Mouse (Mus musculus): ENCODE measurements around the gene Ephx1.
"Not testable (repeated sequence)": the region's sequence is repeated elsewhere in the genome, so short reads cannot be mapped to it uniquely, and the experiment has no call there.

Gene Ephx1

DNA sequence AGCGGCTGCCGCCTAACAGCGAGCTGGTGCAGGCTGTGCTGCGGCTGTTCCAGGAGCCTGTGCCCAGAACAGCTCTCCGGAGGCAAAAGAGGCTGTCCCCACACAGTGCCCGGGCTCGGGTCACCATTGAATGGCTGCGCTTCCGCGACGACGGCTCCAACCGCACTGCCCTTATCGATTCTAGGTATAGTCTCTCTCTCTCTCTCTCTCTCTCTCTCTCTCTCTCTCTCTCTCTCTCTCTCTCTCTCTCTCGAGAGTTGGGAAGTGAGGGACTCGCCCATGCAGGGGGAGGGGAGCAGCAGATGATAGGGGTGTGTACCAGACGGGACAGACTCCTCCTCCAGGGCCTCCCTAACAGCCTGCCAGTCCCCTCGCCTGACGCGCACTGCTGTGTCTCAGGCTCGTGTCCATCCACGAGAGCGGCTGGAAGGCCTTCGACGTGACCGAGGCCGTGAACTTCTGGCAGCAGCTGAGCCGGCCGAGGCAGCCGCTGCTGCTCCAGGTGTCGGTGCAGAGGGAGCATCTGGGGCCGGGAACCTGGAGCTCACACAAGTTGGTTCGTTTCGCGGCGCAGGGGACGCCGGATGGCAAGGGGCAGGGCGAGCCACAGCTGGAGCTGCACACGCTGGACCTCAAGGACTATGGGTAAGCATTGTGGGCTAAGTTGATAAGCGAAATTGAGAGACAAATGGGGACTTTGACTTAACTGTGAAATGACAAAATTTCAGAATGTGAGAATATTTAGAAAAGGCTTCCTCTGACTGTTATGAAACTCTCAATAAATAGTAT is 83.9 kb downstream of the Ephx1 start:
- DNase-seq (ENCODE audit: low spot score), result not testable (repeated sequence)

GRCm38 (mm10) chr1:180934467-180935419 is 86.0 kb downstream of the Ephx1 start, which contains the start of gene Lefty1:
TSS of gene Lefty1 (plus strand) at chr1:180935022.
- DNase-seq (ENCODE audit: low spot score), result no peak

DNA sequence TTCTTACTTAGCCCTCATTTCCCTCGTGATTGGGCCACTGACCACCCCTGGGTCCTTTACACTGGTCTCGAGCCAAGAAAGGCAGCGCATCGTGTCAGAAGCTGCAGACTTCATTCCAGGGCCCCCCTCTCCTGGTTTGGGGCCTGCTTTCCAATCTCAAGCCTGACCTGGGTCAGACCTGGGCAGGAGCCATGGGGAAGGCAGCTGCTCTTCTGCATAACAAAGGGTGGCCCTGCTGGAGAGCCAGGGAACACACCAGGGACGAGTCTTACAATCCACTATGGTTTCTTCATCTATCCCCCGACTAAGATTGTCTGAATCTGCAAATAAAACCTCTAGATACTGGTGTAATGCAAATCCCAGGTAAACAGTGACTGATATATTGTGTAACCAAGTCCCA is 87.0 kb downstream of the Ephx1 start:
- no peak for DNase-seq (ENCODE audit: low spot score)

DNA sequence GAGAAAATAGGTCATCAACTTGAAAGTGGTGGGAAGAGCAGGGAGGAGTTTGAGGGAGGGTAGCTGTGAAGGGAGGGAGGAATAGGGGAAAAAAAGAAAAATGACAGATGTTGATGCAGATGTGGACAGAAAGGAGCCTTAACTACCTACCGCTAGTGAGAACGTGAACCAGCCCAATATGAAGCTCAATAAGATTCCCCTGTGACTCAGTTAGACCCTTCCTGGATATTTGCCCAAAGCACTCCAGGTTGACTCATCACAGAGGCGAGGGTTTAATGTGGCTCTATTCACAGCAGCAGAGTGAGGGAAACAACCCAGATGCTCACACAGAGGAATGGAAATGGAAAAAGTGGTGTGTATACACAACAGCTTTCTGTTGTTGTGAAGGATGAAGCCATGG is 89.6 kb downstream of the Ephx1 start:
- no peak for DNase-seq (ENCODE audit: low spot score)

- no peak for DNase-seq (ENCODE audit: low spot score)
These were observed 91.1 kb downstream of the Ephx1 start for GRCm38 (mm10) chr1:180929599-180929998.

DNA sequence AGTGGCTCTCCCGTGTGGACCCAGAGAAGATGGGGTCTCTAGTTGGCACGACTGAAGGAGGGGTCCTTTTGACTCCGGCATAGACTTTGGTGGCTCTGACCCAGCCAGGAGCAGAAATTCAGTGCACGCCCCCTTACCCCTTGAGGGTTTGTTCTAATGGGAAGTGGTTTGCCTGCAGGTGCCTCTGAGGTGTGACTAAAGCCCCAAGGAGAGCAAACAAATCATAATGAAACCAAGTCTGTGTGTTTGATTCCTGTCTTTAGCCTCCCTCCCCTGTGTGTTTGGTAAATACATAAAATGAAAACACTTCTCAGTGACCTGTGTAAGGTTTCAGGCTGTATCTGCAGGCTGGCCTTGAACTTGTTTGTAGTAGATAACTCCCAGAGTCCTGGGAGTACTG is 94.4 kb downstream of the Ephx1 start:
- DNase-seq (ENCODE audit: low spot score), result no peak

All from ovary, postnatal 10 days (tissue).